Mouse (Mus musculus): ENCODE measurements around the gene Tmem87b. TPM values are rescaled to one million over a fixed set of nuclear protein-coding genes. Genes with fewer than 3 reads are reported as not detected.

Gene Tmem87b
- polyA plus RNA-seq (2015; fragmentation: Nextera tagmentation; extraction: Ambion mirVana) = 8.7 and 8.8 TPM in 2 replicates

DNA sequence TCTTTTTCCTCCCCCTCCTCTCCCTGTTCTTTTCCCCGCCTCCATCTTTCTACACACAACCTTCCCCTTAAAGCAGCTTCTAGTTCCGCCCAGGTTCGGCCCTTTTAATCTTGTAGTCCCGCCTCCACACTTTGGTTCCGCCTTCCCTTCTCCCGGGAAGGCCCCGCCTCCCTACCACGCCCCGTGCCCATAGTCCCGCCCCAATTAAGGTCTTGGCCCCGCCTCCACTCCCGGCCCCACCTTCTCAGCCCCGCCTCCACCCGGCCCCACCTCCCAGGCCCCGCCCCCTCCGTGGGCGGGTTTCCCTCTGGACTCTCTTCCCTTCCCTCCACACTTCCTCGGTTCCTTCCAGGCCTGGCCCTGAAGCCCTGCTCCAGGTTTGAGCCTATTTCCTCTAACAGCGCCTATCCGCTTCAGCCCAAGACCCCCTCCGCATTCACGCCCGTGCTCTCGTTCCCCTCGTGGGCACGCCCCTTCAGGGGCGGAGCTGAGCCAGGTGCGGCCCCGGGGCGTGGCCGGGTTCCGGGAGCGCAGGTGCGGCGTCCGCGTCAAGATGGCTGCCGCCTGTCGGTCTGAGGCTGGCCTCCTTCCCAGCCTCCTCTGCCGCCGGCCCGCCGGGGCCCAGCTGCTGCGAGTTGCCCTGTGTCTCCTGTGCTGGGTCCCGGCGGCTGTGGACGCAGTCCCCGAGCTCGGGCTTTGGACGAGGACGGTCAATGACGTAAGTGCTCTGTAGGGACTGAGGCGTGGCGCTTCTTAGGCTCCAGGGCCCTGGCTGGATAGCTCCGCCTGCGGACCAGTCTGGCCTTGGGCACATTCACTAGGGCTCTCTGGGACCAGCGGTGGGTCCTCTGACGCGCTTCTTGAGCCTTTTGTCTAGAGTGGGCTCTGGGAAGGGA, at the start of gene Tmem87b:
TSS of gene Tmem87b (plus strand) at position 333 of the 896 bp plus-strand sequence.
- peak; percentile 88 for ATAC-seq (ENCODE audit: insufficient read depth)

DNA sequence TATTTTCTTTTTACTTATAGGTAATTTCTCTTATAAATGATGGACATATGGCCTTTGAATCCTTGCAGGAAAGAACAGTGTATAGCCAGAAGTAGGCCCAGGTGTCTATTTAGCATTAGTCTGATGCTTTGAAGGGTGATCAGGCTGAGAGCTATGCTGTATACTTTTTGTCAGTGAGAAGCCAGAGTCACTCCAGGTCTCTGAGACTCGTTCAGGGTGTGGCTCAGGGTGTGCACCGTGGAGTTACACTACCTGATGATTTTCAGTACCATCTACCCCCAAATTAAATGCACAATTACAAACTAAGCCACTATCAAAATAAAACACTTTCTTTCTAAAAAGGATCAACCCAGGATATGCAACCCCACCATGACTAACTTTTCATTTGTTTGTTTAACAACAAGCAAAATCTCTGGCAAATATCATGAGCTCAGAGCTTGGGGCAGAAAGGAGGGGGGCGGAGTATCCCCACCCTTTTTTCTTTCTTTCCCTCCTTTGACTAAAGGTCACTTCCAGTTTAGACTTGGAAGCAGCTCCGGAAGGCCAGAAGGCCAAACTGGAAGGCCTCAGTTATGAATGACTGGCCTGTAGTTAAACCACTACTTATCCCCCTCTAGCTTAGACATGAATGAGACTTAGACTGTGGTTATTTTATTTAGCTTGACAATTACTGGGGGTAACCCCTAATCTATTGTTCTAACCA, 49.2 kb upstream of the Tmem87b start:
- Histone ChIP-seq H3K36me3 (replicated peaks) (peaks cover 6% of the 10 kb centered on the region; the same call in 1 of the 2 replicates), H3K4me2 (no peak overlapping the region), H3K27me3 (no peaks in the 10 kb centered on the region), H3K4me1 (replicated peaks) (no peaks in the 10 kb centered on the region), H3K27ac (replicated peaks) (no peak overlapping the region), H3K4me3 (replicated peaks) (no peak overlapping the region), H3K9ac (no peak overlapping the region), H3K9me3 (replicated peaks) (no peaks in the 10 kb centered on the region)
- 55% methylated on average over 4 of the region's 4 CpGs for WGBS (ENCODE audit: insufficient replicate concordance)
- no peak for ATAC-seq (ENCODE audit: insufficient read depth)

More for the DNA sequence above, at the start of gene Tmem87b:
- Histone ChIP-seq H3K9ac (peak within 1 kb of the TSS; percentile 71), H3K27me3 (peaks cover 11% of the 10 kb centered on the region), H3K4me1 (replicated peaks) (peaks cover 29% of the 10 kb centered on the region), H3K4me2 (peak within 1 kb of the TSS; percentile 80), H3K36me3 (replicated peaks) (no peaks in the 10 kb centered on the region), H3K27ac (replicated peaks) (peak within 1 kb of the TSS; percentile 91), H3K4me3 (replicated peaks) (peak within 1 kb of the TSS; percentile 92), H3K9me3 (replicated peaks) (no peaks in the 10 kb centered on the region)
- under 1% methylated on average over 59 of the region's 59 CpGs for WGBS (ENCODE audit: insufficient replicate concordance)

DNA sequence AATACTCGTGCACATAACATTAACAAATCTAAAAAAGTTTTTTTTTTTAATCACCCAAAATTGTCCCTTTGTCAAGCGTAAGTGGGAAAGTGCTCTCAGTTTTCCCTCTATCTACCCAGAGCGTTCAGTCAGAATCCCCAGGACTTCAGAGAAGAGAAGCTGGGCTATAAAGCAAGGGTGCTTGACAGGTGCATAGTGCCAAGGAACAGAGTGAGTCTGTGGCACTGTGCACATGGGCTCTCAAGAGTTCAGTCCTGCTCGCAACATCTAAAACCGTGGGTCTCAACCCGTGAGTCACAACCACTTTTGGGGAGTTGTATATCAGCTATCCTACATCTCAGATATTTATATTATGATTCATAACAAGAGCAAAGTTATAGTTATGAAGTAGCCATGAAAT, 47.4 kb upstream of the Tmem87b start:
- WGBS (ENCODE audit: insufficient replicate concordance) = 73% methylated on average over 6 of the region's 6 CpGs
- Histone ChIP-seq H3K4me3 (replicated peaks) (no peak overlapping the region), H3K4me2 (no peak overlapping the region), H3K4me1 (replicated peaks) (no peaks in the 10 kb centered on the region), H3K9me3 (replicated peaks) (no peaks in the 10 kb centered on the region), H3K27me3 (no peaks in the 10 kb centered on the region), H3K27ac (replicated peaks) (no peak overlapping the region), H3K9ac (no peak overlapping the region), H3K36me3 (replicated peaks) (peaks cover 4% of the 10 kb centered on the region; the same call in 1 of the 2 replicates)
- ATAC-seq (ENCODE audit: insufficient read depth) = no peak

DNA sequence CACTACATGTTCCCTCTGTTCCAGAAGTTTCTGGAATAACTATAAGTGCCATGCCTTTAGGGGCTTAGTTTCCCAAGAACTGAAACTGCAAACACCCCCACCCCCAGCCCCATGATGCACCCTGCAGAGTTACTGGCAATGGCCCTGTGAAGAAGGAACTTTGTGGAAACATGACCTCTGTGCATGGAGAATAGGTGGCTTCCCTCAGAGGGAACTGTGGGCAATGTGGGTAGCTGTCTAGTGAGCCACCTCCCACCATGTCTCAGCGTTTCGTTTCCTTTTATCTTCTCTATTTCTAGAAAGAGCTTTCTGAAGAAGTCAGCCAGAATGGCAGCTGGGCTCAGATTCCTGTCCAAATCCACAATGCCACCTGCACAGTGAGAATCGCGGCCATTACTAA, 46.9 kb upstream of the Tmem87b start:
- Histone ChIP-seq H3K36me3 (replicated peaks) (0 out of 2 replicates have a peak, but pooled peaks cover 4% of the 10 kb centered on the region), H3K27ac (replicated peaks) (no peak overlapping the region), H3K9me3 (replicated peaks) (no peaks in the 10 kb centered on the region), H3K4me2 (no peak overlapping the region), H3K9ac (no peak overlapping the region), H3K27me3 (no peaks in the 10 kb centered on the region), H3K4me3 (replicated peaks) (no peak overlapping the region), H3K4me1 (replicated peaks) (no peaks in the 10 kb centered on the region)
- WGBS (ENCODE audit: insufficient replicate concordance) = 62% methylated on average over 4 of the region's 4 CpGs
- no peak for ATAC-seq (ENCODE audit: insufficient read depth)

DNA sequence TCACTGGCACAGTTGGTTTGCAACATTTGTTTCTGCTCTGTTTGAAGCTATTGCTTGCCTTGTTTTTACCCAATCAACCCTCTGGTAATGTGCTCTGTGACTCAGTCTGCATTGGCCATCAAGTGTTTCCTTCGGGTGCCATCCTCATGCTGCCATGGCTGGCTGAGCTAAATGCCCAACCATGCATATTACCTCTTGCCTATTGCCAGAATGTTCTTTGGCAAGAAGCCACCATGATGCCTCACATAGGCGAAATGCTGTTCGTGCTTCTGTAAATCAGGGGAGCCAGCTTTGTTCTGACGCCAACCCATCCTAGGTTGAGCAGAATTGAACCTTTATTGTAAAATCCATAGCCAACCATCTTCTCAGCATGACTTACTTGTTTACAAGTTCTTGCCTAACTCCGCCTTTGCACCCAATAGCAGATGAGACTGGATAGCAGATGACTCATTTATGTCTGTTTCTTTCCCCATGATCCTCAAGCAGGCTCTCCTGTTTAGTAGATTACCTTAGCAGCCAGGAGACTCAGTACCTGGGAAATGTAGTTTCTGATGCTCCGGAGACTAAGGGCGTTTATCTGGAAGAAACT, 46.1 kb upstream of the Tmem87b start:
- 68% methylated on average over 7 of the region's 7 CpGs for WGBS (ENCODE audit: insufficient replicate concordance)
- no peaks in the 10 kb centered on the region for H3K27me3 ChIP-seq
- H3K9ac ChIP-seq = no peak overlapping the region
- H3K4me1 ChIP-seq (replicated peaks) = no peaks in the 10 kb centered on the region
- H3K27ac ChIP-seq (replicated peaks) = no peak overlapping the region
- no peaks in the 10 kb centered on the region for H3K9me3 ChIP-seq (replicated peaks)
- 0 out of 2 replicates have a peak, but pooled peaks cover 4% of the 10 kb centered on the region for H3K36me3 ChIP-seq (replicated peaks)
- no peak for ATAC-seq (ENCODE audit: insufficient read depth)
- no peak overlapping the region for H3K4me2 ChIP-seq
- H3K4me3 ChIP-seq (replicated peaks) = no peak overlapping the region

DNA sequence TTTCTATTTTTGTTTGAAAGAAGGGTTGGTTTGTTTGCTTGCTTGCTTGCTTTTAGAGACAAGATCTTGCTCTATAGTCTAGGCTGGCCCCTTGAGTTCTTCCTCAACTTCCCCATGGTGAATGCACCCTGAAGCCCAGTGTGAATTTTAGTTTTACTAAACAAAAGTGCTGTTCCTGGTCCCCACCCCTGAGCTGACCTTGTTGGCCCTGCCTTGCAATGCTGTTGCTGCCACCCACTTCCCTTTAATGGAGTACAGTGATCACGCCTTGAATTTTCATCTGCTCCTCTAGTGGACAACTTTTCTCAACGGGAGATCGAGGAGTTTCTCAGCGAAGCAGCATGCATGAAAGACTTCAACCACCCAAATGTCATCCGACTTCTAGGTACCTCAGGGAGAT, 35.7 kb upstream of the Tmem87b start:
- no peak overlapping the region for H3K4me3 ChIP-seq (replicated peaks)
- H3K9ac ChIP-seq = no peak overlapping the region
- H3K4me1 ChIP-seq (replicated peaks) = no peaks in the 10 kb centered on the region
- 56% methylated on average over 5 of the region's 5 CpGs for WGBS (ENCODE audit: insufficient replicate concordance)
- no peak overlapping the region for H3K27ac ChIP-seq (replicated peaks)
- no peak overlapping the region for H3K4me2 ChIP-seq
- no peaks in the 10 kb centered on the region for H3K9me3 ChIP-seq (replicated peaks)
- 0 out of 2 replicates have a peak, but pooled peaks cover 3% of the 10 kb centered on the region for H3K36me3 ChIP-seq (replicated peaks)
- no peak for ATAC-seq (ENCODE audit: insufficient read depth)
- no peaks in the 10 kb centered on the region for H3K27me3 ChIP-seq

DNA sequence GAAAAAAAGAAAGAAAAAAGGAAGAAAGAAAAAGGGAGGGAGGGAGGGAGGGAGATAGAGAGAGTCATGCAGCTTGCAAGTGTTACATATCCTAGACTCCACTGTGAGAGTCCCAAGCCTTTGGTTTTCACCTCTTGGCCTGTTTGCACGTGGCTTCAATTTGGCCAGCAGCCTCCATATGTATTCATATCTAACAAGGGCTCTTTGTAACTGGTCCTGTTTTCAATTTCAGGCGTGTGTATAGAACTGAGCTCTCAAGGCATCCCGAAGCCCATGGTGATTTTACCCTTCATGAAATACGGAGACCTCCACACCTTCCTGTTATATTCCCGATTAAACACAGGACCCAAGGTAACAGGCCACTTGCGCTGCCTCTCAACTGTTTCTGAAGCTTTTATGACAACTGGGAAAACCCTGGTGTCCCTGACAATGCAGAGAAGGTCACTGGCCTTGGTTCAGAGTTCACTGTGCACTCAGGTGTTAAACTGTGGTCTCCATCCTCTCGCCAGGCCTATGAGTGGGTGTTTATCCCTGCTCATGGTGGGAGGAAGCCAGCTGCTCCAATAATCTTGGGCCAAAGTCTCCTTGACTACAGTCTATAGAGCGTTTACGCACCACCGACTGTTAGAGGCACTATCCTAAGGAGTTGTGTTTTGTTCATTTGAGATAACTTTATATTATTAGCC, 34.1 kb upstream of the Tmem87b start:
- Histone ChIP-seq H3K9ac (no peak overlapping the region), H3K36me3 (replicated peaks) (no peaks in the 10 kb centered on the region; the same call in 1 of the 2 replicates), H3K9me3 (replicated peaks) (no peaks in the 10 kb centered on the region), H3K27me3 (no peaks in the 10 kb centered on the region), H3K27ac (replicated peaks) (no peak overlapping the region), H3K4me1 (replicated peaks) (no peaks in the 10 kb centered on the region), H3K4me3 (replicated peaks) (no peak overlapping the region), H3K4me2 (no peak overlapping the region)
- WGBS (ENCODE audit: insufficient replicate concordance) = 68% methylated on average over 10 of the region's 10 CpGs
- no peak for ATAC-seq (ENCODE audit: insufficient read depth)

DNA sequence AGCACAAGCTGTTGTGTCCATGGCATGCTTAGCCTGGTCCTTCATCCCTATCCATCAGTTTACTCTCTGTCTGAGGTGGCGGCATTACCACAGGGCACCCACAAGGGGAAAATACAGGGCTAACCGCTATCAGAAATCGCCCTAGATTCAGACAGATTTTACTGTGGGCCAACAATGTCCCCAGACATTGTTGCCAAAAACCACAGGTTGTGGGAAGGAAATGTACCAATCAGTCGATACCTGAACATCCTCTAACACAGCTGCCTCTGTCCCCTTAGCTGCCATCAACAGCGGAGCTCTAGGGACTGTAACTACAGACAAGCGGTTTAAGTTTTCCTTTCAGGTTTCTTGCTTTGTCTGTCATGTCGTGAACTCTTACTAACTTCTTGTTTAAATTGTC, 33.1 kb upstream of the Tmem87b start:
- Histone ChIP-seq H3K4me3 (replicated peaks) (no peak overlapping the region), H3K4me2 (no peak overlapping the region), H3K36me3 (replicated peaks) (no peaks in the 10 kb centered on the region; the same call in 1 of the 2 replicates), H3K9ac (no peak overlapping the region), H3K4me1 (replicated peaks) (no peaks in the 10 kb centered on the region), H3K27ac (replicated peaks) (no peak overlapping the region), H3K27me3 (no peaks in the 10 kb centered on the region), H3K9me3 (replicated peaks) (no peaks in the 10 kb centered on the region)
- WGBS (ENCODE audit: insufficient replicate concordance) = 59% methylated on average over 7 of the region's 7 CpGs
- no peak for ATAC-seq (ENCODE audit: insufficient read depth)

DNA sequence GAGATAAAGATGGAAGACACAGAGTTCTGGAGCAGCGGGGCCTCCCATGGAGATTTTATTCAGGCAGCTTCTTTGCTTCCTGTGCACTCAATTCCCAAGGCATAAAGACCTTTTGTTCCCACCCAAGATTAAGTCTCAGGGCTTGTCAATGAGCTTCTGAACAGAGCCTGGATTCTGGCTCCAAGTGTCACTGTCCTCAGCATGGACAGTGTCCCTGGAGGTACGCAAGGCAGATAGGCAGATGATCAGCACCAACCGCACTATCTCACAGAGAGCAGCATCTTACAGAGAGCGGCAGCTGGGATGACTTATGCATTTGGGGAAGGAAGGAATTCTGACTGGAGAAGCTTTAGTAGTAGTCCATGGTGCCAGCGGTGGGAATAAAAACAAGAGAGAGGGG, 31.6 kb upstream of the Tmem87b start:
- no peaks in the 10 kb centered on the region for H3K27me3 ChIP-seq
- no peak for ATAC-seq (ENCODE audit: insufficient read depth)
- no peaks in the 10 kb centered on the region for H3K9me3 ChIP-seq (replicated peaks)
- H3K27ac ChIP-seq (replicated peaks) = no peak overlapping the region
- no peaks in the 10 kb centered on the region for H3K4me1 ChIP-seq (replicated peaks)
- no peak overlapping the region for H3K4me2 ChIP-seq
- peaks cover 9% of the 10 kb centered on the region; the same call in 1 of the 2 replicates for H3K36me3 ChIP-seq (replicated peaks)
- 68% methylated on average over 5 of the region's 5 CpGs for WGBS (ENCODE audit: insufficient replicate concordance)
- H3K4me3 ChIP-seq (replicated peaks) = no peak overlapping the region
- no peak overlapping the region for H3K9ac ChIP-seq

DNA sequence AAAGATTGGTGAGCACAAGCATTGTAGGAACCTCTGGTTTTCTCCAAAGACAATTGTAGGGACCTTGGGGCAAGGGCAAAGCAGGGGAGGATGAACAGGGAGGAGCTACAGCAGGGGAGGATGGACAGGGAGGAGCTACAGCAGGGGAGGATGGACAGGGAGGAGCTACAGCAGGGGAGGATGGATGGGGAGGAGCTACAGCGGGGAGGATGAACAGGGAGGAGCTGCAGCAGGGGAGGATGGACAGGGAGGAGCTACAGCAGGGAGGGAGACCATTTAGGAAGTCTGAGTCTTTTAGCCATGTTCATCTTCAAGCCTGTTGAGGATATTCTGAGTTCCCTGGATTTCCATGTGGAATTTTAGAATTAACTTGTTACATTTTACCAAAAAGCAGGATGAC, 31.1 kb upstream of the Tmem87b start:
- Histone ChIP-seq H3K9ac (no peak overlapping the region), H3K4me1 (replicated peaks) (no peaks in the 10 kb centered on the region), H3K36me3 (replicated peaks) (peaks cover 9% of the 10 kb centered on the region; the same call in 1 of the 2 replicates), H3K4me2 (no peak overlapping the region), H3K27ac (replicated peaks) (no peak overlapping the region), H3K9me3 (replicated peaks) (no peaks in the 10 kb centered on the region), H3K27me3 (no peaks in the 10 kb centered on the region), H3K4me3 (replicated peaks) (no peak overlapping the region)
- no peak for ATAC-seq (ENCODE audit: insufficient read depth)
- 37% methylated on average over 1 of the region's 1 CpGs for WGBS (ENCODE audit: insufficient replicate concordance)
